Mouse (Mus musculus): ENCODE results near the gene Ifitm3. TPM values are rescaled to one million over a fixed set of nuclear protein-coding genes. Genes with fewer than 3 reads are reported as not detected.

Ifitm3 gene
- total RNA-seq (2023): 381 and 488 TPM in 2 replicates

GRCm38 (mm10) chr7:141010593-141010992 is at the start of gene Ifitm3:
Gene Ifitm3 (minus strand): TSS chr7:141010770.

GRCm38 (mm10) chr7:141028831-141029230 is 18.3 kb upstream of the Ifitm3 start, which contains the start of gene Gm17387:
Gene Gm17387 (plus strand): TSS chr7:141029131.

GRCm38 (mm10) chr7:141017824-141018223 is 7.3 kb upstream of the Ifitm3 start, which contains the start of gene Ifitm6:
Gene Ifitm6 (minus strand): TSS chr7:141017924.

GRCm38 (mm10) chr7:140966921-140967320 is 43.6 kb downstream of the Ifitm3 start, which contains the start of gene Ifitm1:
Gene Ifitm1 (plus strand): TSS chr7:140967221.

Other genes starting within 250 kb of the Ifitm3 start
- not detected in 2 replicates for gene Cyp2e1, start 247.0 kb downstream of the Ifitm3 start, total RNA-seq (2023)
- gene Syce1, start 222.9 kb downstream of the Ifitm3 start, total RNA-seq (2023): not detected in 2 replicates
- not detected in 2 replicates for gene Zfp941, start 188.6 kb downstream of the Ifitm3 start, total RNA-seq (2023)
- gene Urah, start 175.8 kb downstream of the Ifitm3 start, total RNA-seq (2023): not detected in 2 replicates
- not detected in 2 replicates for gene Scgb1c1, start 165.2 kb downstream of the Ifitm3 start, total RNA-seq (2023)
- not detected in 2 replicates for gene Odf3, start 163.0 kb downstream of the Ifitm3 start, total RNA-seq (2023)
- not detected in 2 replicates for gene Gm45785, start 154.4 kb downstream of the Ifitm3 start, total RNA-seq (2023)
- 98.6 and 113 TPM in 2 replicates for gene Ric8a, start 153.8 kb downstream of the Ifitm3 start, total RNA-seq (2023)
- 21.7 and 27.0 TPM in 2 replicates for gene Bet1l, start 153.2 kb downstream of the Ifitm3 start, total RNA-seq (2023)
- gene Psmd13, start 128.8 kb downstream of the Ifitm3 start, total RNA-seq (2023): 110 and 137 TPM in 2 replicates
- 7.0 and 7.2 TPM in 2 replicates for gene Sirt3, start 128.5 kb downstream of the Ifitm3 start, total RNA-seq (2023)
- not detected in 2 replicates for gene Cox8b, start 110.3 kb downstream of the Ifitm3 start, total RNA-seq (2023)
- not detected in 2 replicates for gene Nlrp6, start 89.9 kb downstream of the Ifitm3 start, total RNA-seq (2023)
- gene Pgghg, start 69.4 kb downstream of the Ifitm3 start, total RNA-seq (2023): 19.6 and 25.0 TPM in 2 replicates
- gene Ifitm5, start 60.5 kb downstream of the Ifitm3 start, total RNA-seq (2023): 0.73 and 1.7 TPM in 2 replicates
- gene Gm45717, start 54.8 kb downstream of the Ifitm3 start, total RNA-seq (2023): not detected in 2 replicates
- 357 and 529 TPM in 2 replicates for gene Ifitm2, start 54.8 kb downstream of the Ifitm3 start, total RNA-seq (2023)
- 416 and 495 TPM in 2 replicates for gene Ifitm1, start 43.5 kb downstream of the Ifitm3 start, total RNA-seq (2023)
- gene Ifitm6, start 7.2 kb upstream of the Ifitm3 start, total RNA-seq (2023): 593 and 1,068 TPM in 2 replicates
- gene Gm17387, start 18.4 kb upstream of the Ifitm3 start, total RNA-seq (2023): not detected in 2 replicates
- 0.34 and 0.82 TPM in 2 replicates for gene B4galnt4, start 50.3 kb upstream of the Ifitm3 start, total RNA-seq (2023)
- gene Pkp3, start 67.4 kb upstream of the Ifitm3 start, total RNA-seq (2023): 2.4 and 2.6 TPM in 2 replicates
- 4.4 and 5.0 TPM in 2 replicates for gene Sigirr, start 89.8 kb upstream of the Ifitm3 start, total RNA-seq (2023)
- gene Ano9, start 107.0 kb upstream of the Ifitm3 start, total RNA-seq (2023): not detected in 2 replicates
- gene Ptdss2, start 111.6 kb upstream of the Ifitm3 start, total RNA-seq (2023): 5.3 and 7.8 TPM in 2 replicates
- gene Rnh1, start 162.1 kb upstream of the Ifitm3 start, total RNA-seq (2023): 105 and 134 TPM in 2 replicates
- gene Hras, start 183.2 kb upstream of the Ifitm3 start, total RNA-seq (2023): 23.9 and 28.1 TPM in 2 replicates
- 4.2 and 4.5 TPM in 2 replicates for gene Lrrc56, start 183.4 kb upstream of the Ifitm3 start, total RNA-seq (2023)
- 0.18 TPM in 1 of 2 replicates, not detected in the other for gene Lmntd2, start 203.3 kb upstream of the Ifitm3 start, total RNA-seq (2023)
- gene Rassf7, start 205.1 kb upstream of the Ifitm3 start, total RNA-seq (2023): 2.7 and 5.1 TPM in 2 replicates
- 89.4 and 114 TPM in 2 replicates for gene Phrf1, start 218.0 kb upstream of the Ifitm3 start, total RNA-seq (2023)